Mouse (Mus musculus): ENCODE results near the gene Olfr229.
"Not testable (repeated sequence)": the region's sequence is repeated elsewhere in the genome, so short reads cannot be mapped to it uniquely, and the experiment has no call there.

Gene Olfr229

GRCm38 (mm10) chr9:39907036-39907435 lies at the start of gene Olfr229:
TSS of gene Olfr229 (plus strand) at chr9:39907336.
- DNase-seq, result no peak

- DNase-seq, result no peak
Observed at GRCm38 (mm10) chr9:39866122-39866521, 41.0 kb upstream of the Olfr229 start, which contains the start of gene Olfr972. TSS of gene Olfr972 (plus strand) at chr9:39866422.

- DNase-seq, result not testable (repeated sequence)
Observed at GRCm38 (mm10) chr9:39871986-39872385, 35.1 kb upstream of the Olfr229 start.

GRCm38 (mm10) chr9:39877541-39878396 lies 29.4 kb upstream of the Olfr229 start:
- not testable (repeated sequence) for DNase-seq

- no peak for DNase-seq
Observed at GRCm38 (mm10) chr9:39905106-39905505, 2.0 kb upstream of the Olfr229 start.

GRCm38 (mm10) chr9:39909939-39910338 lies 2.8 kb downstream of the Olfr229 start:
- DNase-seq, result no peak

- not testable (repeated sequence) for DNase-seq
Observed at GRCm38 (mm10) chr9:39927975-39928836, 21.1 kb downstream of the Olfr229 start.

GRCm38 (mm10) chr9:39928837-39929236 lies 21.7 kb downstream of the Olfr229 start:
- not testable (repeated sequence) for DNase-seq

GRCm38 (mm10) chr9:39937201-39937600 lies 30.1 kb downstream of the Olfr229 start, which contains the start of gene Olfr974:
TSS of gene Olfr974 (plus strand) at chr9:39937501.
- DNase-seq, result no peak

- DNase-seq, result no peak
Observed at GRCm38 (mm10) chr9:39951946-39952345, 44.8 kb downstream of the Olfr229 start, which contains the start of gene Olfr975. TSS of gene Olfr975 (minus strand) at chr9:39952046.

- not testable (repeated sequence) for DNase-seq
Observed at GRCm38 (mm10) chr9:39961033-39961432, 53.9 kb downstream of the Olfr229 start, which contains the start of gene Olfr976. TSS of gene Olfr976 (minus strand) at chr9:39961133.
